Mouse (Mus musculus) midbrain, embryonic 13.5 days (tissue): Measurements from ENCODE around the gene Ranbp3l. TPM values are rescaled to one million over a fixed set of nuclear protein-coding genes. Genes with fewer than 3 reads are reported as not detected.

Experiments used
- ATAC-seq: fragments of 200-750 bp; cut with Nextera tagmentation; 2 replicates; pipeline ENCODE4 v1.8.0; 2017; ENCODE audit warnings: mild to moderate bottlenecking, moderate TSS enrichment, moderate library complexity
- H3K27ac ChIP-seq: fragments of 300-500 bp; sonication (generic); 2 replicates; pipeline ENCODE4 v1.5.1; 2015; ENCODE audit warnings: inconsistent platforms, mild to moderate bottlenecking, moderate library complexity
- H3K27me3 ChIP-seq: fragments of 300-500 bp; sonication (generic); 2 replicates; pipeline ENCODE4 v1.6.1; 2015; ENCODE audit warnings: mild to moderate bottlenecking, inconsistent platforms
- H3K36me3 ChIP-seq: fragments of 300-500 bp; sonication (generic); 2 replicates; pipeline ENCODE4 v1.6.1; 2015; ENCODE audit warnings: mild to moderate bottlenecking, inconsistent platforms
- H3K4me1 ChIP-seq: fragments of 300-500 bp; sonication (generic); replicated peaks from 2 replicates; pipeline ENCODE4 v1.6.1; 2015; ENCODE audit warnings: inconsistent platforms
- H3K4me2 ChIP-seq: fragments of 300-500 bp; sonication (generic); replicated peaks from 2 replicates; pipeline ENCODE4 v1.6.1; 2015; ENCODE audit warnings: moderate library complexity, mild to moderate bottlenecking, inconsistent platforms
- H3K4me3 ChIP-seq: fragments of 300-500 bp; sonication (generic); replicated peaks from 2 replicates; pipeline ENCODE4 v1.5.1; 2015; ENCODE audit warnings: mild to moderate bottlenecking, inconsistent platforms
- H3K9ac ChIP-seq: fragments of 300-500 bp; sonication (generic); replicated peaks from 2 replicates; pipeline ENCODE4 v1.6.1; 2015; ENCODE audit warnings: mild to moderate bottlenecking, inconsistent platforms
- H3K9me3 ChIP-seq: fragments of 300-500 bp; sonication (generic); 2 replicates; pipeline ENCODE4 v1.6.1; 2016; ENCODE audit warnings: mild to moderate bottlenecking, inconsistent platforms
- WGBS: fragments of 180-500 bp; shearing (Covaris S2); methylation state at CpG from one replicate; pipeline ENCODE4 v1.1.7; 2015; 5-methylcytosine and 5-hydroxymethylcytosine counted together
- polyA plus RNA-seq: library from polyadenylated mRNA; unstranded; fragments of >200 nt; fragmentation: Nextera tagmentation; extraction: Ambion mirVana; gene quantifications from 2 replicates; pipeline ENCODE4 v1.2.1, GENCODE M21; 2015

Ranbp3l gene
- polyA plus RNA-seq, 1 experiment from 2014 or later: 12.7 TPM

GRCm38 (mm10) chr15:9082753-9083152 is 115.0 kb downstream of the Ranbp3l start:
- ATAC-seq: no peak
- H3K4me3 ChIP-seq: no peak overlapping the region
- H3K9me3 ChIP-seq: no peaks in the 10 kb centered on the region
- peaks cover 12% of the 10 kb centered on the region; the same call in 1 of the 2 replicates for H3K36me3 ChIP-seq
- 93% methylated on average over 9 of the region's 9 CpGs for WGBS
- no peak overlapping the region for H3K9ac ChIP-seq
- H3K4me1 ChIP-seq: peaks cover 13% of the 10 kb centered on the region
- H3K27me3 ChIP-seq: no peaks in the 10 kb centered on the region
- no peak overlapping the region for H3K4me2 ChIP-seq
- no peak overlapping the region for H3K27ac ChIP-seq

- ATAC-seq: peak; percentile 24; the same call in 1 of the 2 replicates
- Histone ChIP-seq H3K4me3 (no peak overlapping the region), H3K27ac (no peak overlapping the region), H3K4me2 (no peak overlapping the region), H3K36me3 (peaks cover 27% of the 10 kb centered on the region), H3K27me3 (no peaks in the 10 kb centered on the region), H3K9me3 (no peaks in the 10 kb centered on the region), H3K9ac (no peak overlapping the region), H3K4me1 (0 out of 2 replicates have a peak, but pooled peaks cover 4% of the 10 kb centered on the region)
- 48% methylated on average over 11 of the region's 11 CpGs for WGBS
Observed at GRCm38 (mm10) chr15:9086813-9087212, 119.1 kb downstream of the Ranbp3l start.

- H3K27ac ChIP-seq: no peak overlapping the region
- H3K9me3 ChIP-seq: no peaks in the 10 kb centered on the region
- peaks cover 27% of the 10 kb centered on the region for H3K36me3 ChIP-seq
- no peak overlapping the region for H3K9ac ChIP-seq
- WGBS: 77% methylated on average over 5 of the region's 5 CpGs
- no peak overlapping the region for H3K4me3 ChIP-seq
- 0 out of 2 replicates have a peak, but pooled peaks cover 4% of the 10 kb centered on the region for H3K4me1 ChIP-seq
- no peak for ATAC-seq
- no peaks in the 10 kb centered on the region for H3K27me3 ChIP-seq
- no peak overlapping the region for H3K4me2 ChIP-seq
Observed at GRCm38 (mm10) chr15:9087421-9087820, 119.7 kb downstream of the Ranbp3l start.

GRCm38 (mm10) chr15:9087895-9088682 is 120.3 kb downstream of the Ranbp3l start:
- no peak overlapping the region for H3K4me3 ChIP-seq
- no peak for ATAC-seq
- H3K27me3 ChIP-seq: no peaks in the 10 kb centered on the region
- no peaks in the 10 kb centered on the region for H3K9me3 ChIP-seq
- no peak overlapping the region for H3K4me2 ChIP-seq
- H3K9ac ChIP-seq: no peak overlapping the region
- 0 out of 2 replicates have a peak, but pooled peaks cover 4% of the 10 kb centered on the region for H3K4me1 ChIP-seq
- peaks cover 31% of the 10 kb centered on the region for H3K36me3 ChIP-seq
- 90% methylated on average over 17 of the region's 17 CpGs for WGBS
- no peak overlapping the region for H3K27ac ChIP-seq

- H3K36me3 ChIP-seq: peaks cover 36% of the 10 kb centered on the region
- H3K4me2 ChIP-seq: no peak overlapping the region
- H3K9ac ChIP-seq: no peak overlapping the region
- WGBS: 72% methylated on average over 8 of the region's 8 CpGs
- no peak overlapping the region for H3K4me3 ChIP-seq
- no peak for ATAC-seq
- H3K27me3 ChIP-seq: no peaks in the 10 kb centered on the region
- H3K9me3 ChIP-seq: no peaks in the 10 kb centered on the region
- no peak overlapping the region for H3K27ac ChIP-seq
- H3K4me1 ChIP-seq: 0 out of 2 replicates have a peak, but pooled peaks cover 4% of the 10 kb centered on the region
Observed at GRCm38 (mm10) chr15:9088683-9089072, 120.9 kb downstream of the Ranbp3l start.

- Histone ChIP-seq H3K27me3 (no peaks in the 10 kb centered on the region), H3K4me3 (no peak overlapping the region), H3K27ac (no peak overlapping the region), H3K9ac (no peak overlapping the region), H3K36me3 (peaks cover 39% of the 10 kb centered on the region), H3K9me3 (no peaks in the 10 kb centered on the region), H3K4me2 (no peak overlapping the region), H3K4me1 (peaks cover 5% of the 10 kb centered on the region)
- whole genome bisulfite sequencing: 9% methylated on average over 2 of the region's 2 CpGs
- ATAC-seq: no peak
Observed at GRCm38 (mm10) chr15:9089136-9089720, 121.5 kb downstream of the Ranbp3l start.

GRCm38 (mm10) chr15:9090662-9091061 is 122.9 kb downstream of the Ranbp3l start:
- WGBS: 94% methylated on average over 5 of the region's 5 CpGs
- H3K36me3 ChIP-seq: peaks cover 38% of the 10 kb centered on the region
- H3K4me3 ChIP-seq: no peak overlapping the region
- H3K4me1 ChIP-seq: peaks cover 10% of the 10 kb centered on the region
- H3K4me2 ChIP-seq: no peak overlapping the region
- H3K9ac ChIP-seq: no peak overlapping the region
- H3K27ac ChIP-seq: no peak overlapping the region
- ATAC-seq: no peak
- no peaks in the 10 kb centered on the region for H3K9me3 ChIP-seq
- H3K27me3 ChIP-seq: no peaks in the 10 kb centered on the region

- 83% methylated on average over 11 of the region's 11 CpGs for WGBS
- no peak overlapping the region for H3K4me2 ChIP-seq
- peaks cover 6% of the 10 kb centered on the region for H3K4me1 ChIP-seq
- no peaks in the 10 kb centered on the region for H3K27me3 ChIP-seq
- no peak overlapping the region for H3K4me3 ChIP-seq
- peak; percentile 28; the same call in 1 of the 2 replicates for ATAC-seq
- H3K36me3 ChIP-seq: peaks cover 33% of the 10 kb centered on the region
- H3K9ac ChIP-seq: 0 out of 2 replicates have a peak overlapping the region, but pooled peaks have one; percentile 41
- H3K27ac ChIP-seq: no peak overlapping the region
- H3K9me3 ChIP-seq: no peaks in the 10 kb centered on the region
Observed at GRCm38 (mm10) chr15:9093598-9094365, 126.0 kb downstream of the Ranbp3l start.

- Histone ChIP-seq H3K36me3 (peaks cover 33% of the 10 kb centered on the region), H3K27me3 (no peaks in the 10 kb centered on the region), H3K4me3 (no peak overlapping the region), H3K4me1 (peaks cover 6% of the 10 kb centered on the region), H3K9me3 (no peaks in the 10 kb centered on the region), H3K9ac (peak overlapping the region; percentile 41; the same call in 1 of the 2 replicates), H3K4me2 (peak overlapping the region; percentile 20; the same call in 1 of the 2 replicates), H3K27ac (no peak overlapping the region)
- peak; percentile 92 for ATAC-seq
- 17% methylated on average over 13 of the region's 13 CpGs for WGBS
Observed at GRCm38 (mm10) chr15:9094366-9094750, 126.6 kb downstream of the Ranbp3l start.

- Histone ChIP-seq H3K9ac (no peak overlapping the region), H3K27ac (no peak overlapping the region), H3K4me1 (peaks cover 10% of the 10 kb centered on the region), H3K27me3 (no peaks in the 10 kb centered on the region), H3K4me3 (no peak overlapping the region), H3K4me2 (no peak overlapping the region), H3K36me3 (peaks cover 43% of the 10 kb centered on the region), H3K9me3 (no peaks in the 10 kb centered on the region)
- ATAC-seq: no peak
- 87% methylated on average over 4 of the region's 4 CpGs for WGBS
Observed at GRCm38 (mm10) chr15:9096865-9097264, 129.1 kb downstream of the Ranbp3l start.

GRCm38 (mm10) chr15:9100446-9101077 is 132.8 kb downstream of the Ranbp3l start:
- 73% methylated on average over 10 of the region's 10 CpGs for WGBS
- peak; percentile 63 for ATAC-seq
- H3K9ac ChIP-seq: no peak overlapping the region
- no peak overlapping the region for H3K4me2 ChIP-seq
- 0 out of 2 replicates have a peak, but pooled peaks cover 5% of the 10 kb centered on the region for H3K4me1 ChIP-seq
- peaks cover 44% of the 10 kb centered on the region for H3K36me3 ChIP-seq
- H3K9me3 ChIP-seq: no peaks in the 10 kb centered on the region
- H3K4me3 ChIP-seq: no peak overlapping the region
- peak overlapping the region; percentile 47; the same call in 1 of the 2 replicates for H3K27ac ChIP-seq
- no peaks in the 10 kb centered on the region for H3K27me3 ChIP-seq
